Mouse (Mus musculus) forebrain, embryonic 13.5 days (tissue): Measurements from ENCODE around the gene Ifnl2. TPM values are rescaled to one million over a fixed set of nuclear protein-coding genes. Genes with fewer than 3 reads are reported as not detected.
"Not testable (repeated sequence)": the region's sequence is repeated elsewhere in the genome, so short reads cannot be mapped to it uniquely, and the experiment has no call there.

Source experiments
- ATAC-seq: fragments of 200-750 bp; cut with Nextera tagmentation; 2 replicates; pipeline ENCODE4 v1.8.0; 2017
- H3K27ac ChIP-seq: fragments of 300-500 bp; sonication (generic); 2 replicates; pipeline ENCODE4 v1.5.1; 2015; ENCODE audit warnings: inconsistent platforms, mild to moderate bottlenecking, moderate library complexity
- H3K27me3 ChIP-seq: fragments of 300-500 bp; sonication (generic); 2 replicates; pipeline ENCODE4 v1.6.1; 2015; ENCODE audit warnings: mild to moderate bottlenecking, inconsistent platforms
- H3K36me3 ChIP-seq: fragments of 300-500 bp; sonication (generic); 2 replicates; pipeline ENCODE4 v1.6.1; 2015; ENCODE audit warnings: mild to moderate bottlenecking, inconsistent platforms; ENCODE audit not compliant: poor library complexity, severe bottlenecking
- H3K4me1 ChIP-seq: fragments of 300-500 bp; sonication (generic); 2 replicates; pipeline ENCODE4 v1.6.1; 2015; ENCODE audit warnings: inconsistent platforms
- H3K4me2 ChIP-seq: fragments of 300-500 bp; sonication (generic); 2 replicates; pipeline ENCODE4 v1.6.1; 2015; ENCODE audit warnings: inconsistent platforms, mild to moderate bottlenecking, moderate library complexity
- H3K4me3 ChIP-seq: fragments of 300-500 bp; sonication (generic); 2 replicates; pipeline ENCODE4 v1.5.1; 2015; ENCODE audit warnings: mild to moderate bottlenecking, inconsistent platforms
- H3K9ac ChIP-seq: fragments of 300-500 bp; sonication (generic); 2 replicates; pipeline ENCODE4 v1.6.1; 2015; ENCODE audit warnings: mild to moderate bottlenecking, inconsistent platforms
- H3K9me3 ChIP-seq: fragments of 300-500 bp; sonication (generic); replicated peaks from 2 replicates; pipeline ENCODE4 v1.6.1; 2016; ENCODE audit warnings: inconsistent platforms
- WGBS: fragments of 180-500 bp; shearing (Covaris S2); methylation state at CpG from one replicate; pipeline ENCODE4 v1.1.7; 2015; 5-methylcytosine and 5-hydroxymethylcytosine counted together
- polyA plus RNA-seq: library from polyadenylated mRNA; unstranded; fragments of >200 nt; fragmentation: Nextera tagmentation; extraction: Ambion mirVana; gene quantifications from 2 replicates; pipeline ENCODE4 v1.2.1, GENCODE M21; 2015

The Ifnl2 gene
- polyA plus RNA-seq, 1 experiment from 2014 or later, result not detected

GRCm38 (mm10) chr7:28540526-28540925, 30.3 kb upstream of the Ifnl2 start, which contains the start of gene Sycn:
Sycn (plus strand) TSS chr7:28540885.
- 82% methylated on average over 4 of the region's 4 CpGs for whole genome bisulfite sequencing
- no peak within 1 kb of the TSS for H3K27ac ChIP-seq
- peaks cover 26% of the 10 kb centered on the region for H3K27me3 ChIP-seq
- H3K4me2 ChIP-seq, result no peak within 1 kb of the TSS
- H3K4me3 ChIP-seq, result no peak within 1 kb of the TSS
- no peaks in the 10 kb centered on the region for H3K9me3 ChIP-seq
- no peak within 1 kb of the TSS for H3K9ac ChIP-seq
- H3K4me1 ChIP-seq, result peaks cover 7% of the 10 kb centered on the region; the same call in 1 of the 2 replicates
- no peak for ATAC-seq
- H3K36me3 ChIP-seq, result no peaks in the 10 kb centered on the region

DNA sequence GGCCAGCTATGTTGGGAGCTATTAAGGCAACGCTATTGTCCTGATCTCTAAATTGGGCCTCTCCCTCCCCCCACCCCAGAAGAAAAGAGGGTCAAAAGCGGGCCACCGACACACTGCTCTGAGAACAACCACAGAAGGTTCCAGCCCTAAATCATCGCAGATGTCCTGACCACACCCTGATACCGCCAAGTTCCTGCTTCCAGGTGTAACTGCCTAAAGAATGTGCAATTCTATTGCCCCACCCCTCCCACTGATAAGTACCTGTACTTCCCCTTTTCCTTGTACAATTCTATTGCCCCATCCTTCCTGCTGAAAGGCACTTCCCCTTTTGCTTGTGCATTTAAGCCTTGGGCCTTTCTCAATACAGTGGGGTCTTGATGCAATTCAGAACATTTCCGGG, 28.6 kb upstream of the Ifnl2 start:
- not testable (repeated sequence) for H3K4me1 ChIP-seq, H3K9ac ChIP-seq, H3K27me3 ChIP-seq, H3K9me3 ChIP-seq, H3K4me2 ChIP-seq, ATAC-seq, H3K36me3 ChIP-seq, H3K27ac ChIP-seq, H3K4me3 ChIP-seq
- 85% methylated on average over 6 of the region's 6 CpGs for whole genome bisulfite sequencing

DNA sequence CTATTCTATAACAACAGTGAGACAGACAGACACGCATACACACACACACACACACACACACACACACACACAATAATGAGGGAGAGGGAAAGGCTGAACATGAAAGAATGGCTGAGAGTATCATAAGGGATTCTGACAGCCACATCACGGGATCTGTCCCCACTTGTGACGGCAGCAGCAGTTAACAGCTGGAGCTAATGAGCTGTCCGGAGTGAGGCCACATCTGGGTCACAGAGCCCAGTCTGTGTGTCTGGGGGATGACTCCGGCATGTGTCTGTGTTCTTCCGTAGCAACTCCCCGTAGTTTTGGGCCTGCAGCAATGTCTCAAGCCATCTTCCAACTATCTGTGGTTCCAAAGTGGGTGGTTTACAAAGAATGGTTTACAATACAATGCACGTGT, 21.8 kb upstream of the Ifnl2 start:
- Histone ChIP-seq H3K27me3 (0 out of 2 replicates have a peak, but pooled peaks cover 3% of the 10 kb centered on the region), H3K4me2 (no peak overlapping the region), H3K36me3 (no peaks in the 10 kb centered on the region), H3K4me1 (no peaks in the 10 kb centered on the region), H3K27ac (no peak overlapping the region), H3K9me3 (no peaks in the 10 kb centered on the region), H3K4me3 (no peak overlapping the region), H3K9ac (no peak overlapping the region)
- 88% methylated on average over 8 of the region's 8 CpGs for WGBS
- ATAC-seq, result no peak

GRCm38 (mm10) chr7:28527922-28528719, 17.9 kb upstream of the Ifnl2 start:
- Histone ChIP-seq H3K27ac (no peak overlapping the region), H3K4me2 (no peak overlapping the region), H3K4me1 (no peaks in the 10 kb centered on the region), H3K4me3 (no peak overlapping the region), H3K36me3 (no peaks in the 10 kb centered on the region), H3K9ac (no peak overlapping the region), H3K9me3 (no peaks in the 10 kb centered on the region), H3K27me3 (0 out of 2 replicates have a peak, but pooled peaks cover 3% of the 10 kb centered on the region)
- no peak for ATAC-seq
- 8% methylated on average over 19 of the region's 19 CpGs for WGBS

DNA sequence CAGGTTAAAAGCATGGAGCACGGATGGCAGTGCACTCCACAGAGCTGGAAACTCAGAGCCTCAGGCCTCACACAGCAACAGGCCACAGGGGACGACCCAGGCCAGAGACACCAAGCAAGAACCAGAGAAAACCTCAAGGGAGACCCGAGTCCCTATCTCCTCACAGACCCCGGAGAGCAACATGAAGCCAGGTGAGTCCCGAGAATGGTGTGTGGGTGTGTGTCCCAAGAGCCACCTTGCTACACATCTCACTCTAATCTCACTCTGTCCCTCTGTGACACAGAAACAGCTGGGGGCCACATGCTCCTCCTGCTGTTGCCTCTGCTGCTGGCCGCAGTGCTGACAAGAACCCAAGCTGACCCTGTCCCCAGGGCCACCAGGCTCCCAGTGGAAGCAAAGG, 12.3 kb upstream of the Ifnl2 start, which contains the start of gene Ifnl3:
Gene Ifnl3 (plus strand): TSS at position 301 of the 400 bp plus-strand sequence.
- 68% methylated on average over 5 of the region's 6 CpGs for WGBS
- H3K9me3 ChIP-seq, H3K36me3 ChIP-seq, H3K4me3 ChIP-seq, H3K27me3 ChIP-seq, H3K27ac ChIP-seq, H3K4me1 ChIP-seq, H3K4me2 ChIP-seq, ATAC-seq, H3K9ac ChIP-seq: not testable (repeated sequence)

GRCm38 (mm10) chr7:28511441-28511840, 1.2 kb upstream of the Ifnl2 start:
- H3K4me3 ChIP-seq, result no peak overlapping the region
- H3K9me3 ChIP-seq, result no peaks in the 10 kb centered on the region
- no peaks in the 10 kb centered on the region for H3K36me3 ChIP-seq
- no peaks in the 10 kb centered on the region for H3K4me1 ChIP-seq
- no peaks in the 10 kb centered on the region for H3K27me3 ChIP-seq
- WGBS, result 68% methylated on average over 8 of the region's 8 CpGs
- no peak for ATAC-seq
- H3K9ac ChIP-seq, result no peak overlapping the region
- H3K27ac ChIP-seq, result no peak overlapping the region
- no peak overlapping the region for H3K4me2 ChIP-seq

- H3K27ac ChIP-seq, H3K36me3 ChIP-seq, H3K4me1 ChIP-seq, H3K4me2 ChIP-seq, H3K4me3 ChIP-seq, H3K27me3 ChIP-seq, H3K9ac ChIP-seq, ATAC-seq, H3K9me3 ChIP-seq: not testable (repeated sequence)
- 80% methylated on average over 2 of the region's 2 CpGs for WGBS
These were observed 1.1 kb downstream of the Ifnl2 start for GRCm38 (mm10) chr7:28509121-28509520.

- 5% methylated on average over 5 of the region's 5 CpGs for WGBS
- Histone ChIP-seq H3K9me3 (peaks cover 7% of the 10 kb centered on the region; the same call in 1 of the 2 replicates), H3K27ac (no peak overlapping the region), H3K4me2 (no peak overlapping the region), H3K27me3 (no peaks in the 10 kb centered on the region), H3K4me1 (no peaks in the 10 kb centered on the region), H3K4me3 (no peak overlapping the region), H3K9ac (no peak overlapping the region), H3K36me3 (no peaks in the 10 kb centered on the region)
- ATAC-seq, result no peak
These were observed 4.7 kb downstream of the Ifnl2 start for GRCm38 (mm10) chr7:28505585-28505984.

GRCm38 (mm10) chr7:28495426-28495825, 14.8 kb downstream of the Ifnl2 start:
- no peaks in the 10 kb centered on the region for H3K36me3 ChIP-seq
- ATAC-seq, result no peak
- 68% methylated on average over 11 of the region's 11 CpGs for WGBS

DNA sequence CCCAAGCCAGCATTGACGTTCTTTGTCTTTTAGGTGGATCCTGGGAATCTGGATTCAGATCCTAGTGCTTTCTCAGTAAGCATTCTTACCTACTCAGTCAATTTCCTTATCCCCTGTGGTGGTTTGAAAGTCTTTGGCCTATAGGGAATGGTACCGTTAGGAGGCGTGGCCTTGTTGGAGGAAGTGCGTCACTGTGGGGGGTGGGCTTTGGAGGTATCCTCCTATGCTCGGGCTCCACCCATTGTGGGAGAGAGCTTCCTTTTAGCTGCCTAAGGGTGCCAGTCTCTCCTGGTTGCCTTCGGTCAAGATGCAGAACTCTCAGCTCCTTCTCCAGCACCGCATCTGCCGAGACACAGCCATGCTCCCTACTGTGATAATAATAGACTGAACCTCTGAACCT, 17.9 kb downstream of the Ifnl2 start:
- no peak overlapping the region for H3K4me2 ChIP-seq
- peaks cover 21% of the 10 kb centered on the region; the same call in 1 of the 2 replicates for H3K27me3 ChIP-seq
- no peaks in the 10 kb centered on the region for H3K36me3 ChIP-seq
- no peak overlapping the region for H3K4me3 ChIP-seq
- H3K9me3 ChIP-seq, result no peaks in the 10 kb centered on the region
- no peak overlapping the region for H3K27ac ChIP-seq
- H3K4me1 ChIP-seq, result peaks cover 8% of the 10 kb centered on the region; the same call in 1 of the 2 replicates
- ATAC-seq, result no peak
- H3K9ac ChIP-seq, result no peak overlapping the region
- WGBS, result 82% methylated on average over 8 of the region's 8 CpGs

More at GRCm38 (mm10) chr7:28495426-28495825, 14.8 kb downstream of the Ifnl2 start:
- Histone ChIP-seq H3K4me2 (no peak overlapping the region), H3K27me3 (no peaks in the 10 kb centered on the region), H3K9ac (no peak overlapping the region), H3K27ac (no peak overlapping the region; the same call in 1 of the 2 replicates), H3K9me3 (no peaks in the 10 kb centered on the region), H3K4me1 (0 out of 2 replicates have a peak, but pooled peaks cover 4% of the 10 kb centered on the region), H3K4me3 (no peak overlapping the region)

DNA sequence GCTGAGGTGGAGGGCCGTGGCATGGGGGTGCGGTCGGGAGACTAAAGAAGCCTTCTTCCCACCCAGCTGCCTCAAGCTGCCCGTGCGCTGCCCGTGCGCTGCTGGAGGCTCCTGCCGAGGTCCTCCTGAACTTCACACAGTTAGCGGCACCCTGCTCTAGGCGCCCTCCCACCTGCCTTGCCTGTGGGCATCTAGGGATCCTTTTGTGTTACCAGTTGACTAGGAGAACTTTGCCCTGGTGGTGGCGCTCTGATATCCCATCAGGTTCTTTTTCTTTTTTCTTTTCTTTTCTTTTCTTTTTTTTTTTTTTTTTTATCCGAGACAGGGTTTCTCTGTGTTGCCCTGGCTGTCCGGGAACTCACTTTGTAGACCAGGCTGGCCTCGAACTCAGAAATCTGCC, 19.4 kb downstream of the Ifnl2 start:
- Histone ChIP-seq H3K4me1 (peaks cover 8% of the 10 kb centered on the region; the same call in 1 of the 2 replicates), H3K4me3 (no peak overlapping the region), H3K9ac (no peak overlapping the region), H3K4me2 (0 out of 2 replicates have a peak overlapping the region, but pooled peaks have one; percentile 4), H3K27me3 (peaks cover 27% of the 10 kb centered on the region; the same call in 1 of the 2 replicates), H3K27ac (no peak overlapping the region), H3K36me3 (no peaks in the 10 kb centered on the region), H3K9me3 (no peaks in the 10 kb centered on the region)
- WGBS, result 33% methylated on average over 14 of the region's 14 CpGs
- ATAC-seq, result no peak

DNA sequence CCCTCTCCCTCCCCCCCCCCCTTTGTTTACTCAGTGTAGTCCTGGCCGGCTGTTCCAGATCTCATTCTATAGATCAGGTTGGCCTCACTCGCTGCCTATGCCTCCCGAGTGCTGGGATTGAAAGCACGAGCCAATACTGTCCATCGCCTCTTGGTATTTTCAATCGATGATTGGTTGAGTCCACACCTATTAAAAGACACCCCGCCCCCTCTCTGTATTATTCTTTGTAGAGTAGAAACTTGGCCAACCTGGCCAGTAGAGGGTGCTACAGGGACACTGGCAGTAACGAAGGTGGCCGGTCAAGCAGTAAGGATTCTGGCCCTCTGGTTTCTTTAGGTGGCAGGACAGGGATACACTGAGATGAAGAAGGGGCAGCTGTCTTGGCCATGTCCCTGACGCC, 19.8 kb downstream of the Ifnl2 start:
- H3K36me3 ChIP-seq, result no peaks in the 10 kb centered on the region
- H3K4me1 ChIP-seq, result peaks cover 8% of the 10 kb centered on the region; the same call in 1 of the 2 replicates
- H3K27ac ChIP-seq, result no peak overlapping the region
- H3K4me2 ChIP-seq, result 0 out of 2 replicates have a peak overlapping the region, but pooled peaks have one; percentile 4
- no peak overlapping the region for H3K9ac ChIP-seq
- no peak overlapping the region for H3K4me3 ChIP-seq
- no peak for ATAC-seq
- H3K9me3 ChIP-seq, result no peaks in the 10 kb centered on the region
- H3K27me3 ChIP-seq, result peaks cover 27% of the 10 kb centered on the region; the same call in 1 of the 2 replicates
- 3% methylated on average over 10 of the region's 10 CpGs for WGBS
